Mouse (Mus musculus) neural tube, embryonic 13.5 days (tissue): Measurements from ENCODE around the gene Ppp1r12a. TPM values are rescaled to one million over a fixed set of nuclear protein-coding genes. Genes with fewer than 3 reads are reported as not detected.
A peak's percentile ranks its signal among the peaks of the same experiment; 100 is the strongest.

Experiments used
- ATAC-seq: fragments of 200-750 bp; cut with Nextera tagmentation; 2 replicates; pipeline ENCODE4 v1.8.0; 2017; ENCODE audit warnings: low read depth, mild to moderate bottlenecking, moderate TSS enrichment, moderate library complexity
- H3K27ac ChIP-seq: fragments of 300-500 bp; sonication (generic); replicated peaks from 2 replicates; pipeline ENCODE4 v1.5.1; 2015; ENCODE audit warnings: moderate library complexity, mild to moderate bottlenecking, inconsistent platforms
- H3K27me3 ChIP-seq: fragments of 300-500 bp; sonication (generic); 2 replicates; pipeline ENCODE4 v1.6.1; 2015; ENCODE audit warnings: mild to moderate bottlenecking, inconsistent platforms
- H3K36me3 ChIP-seq: fragments of 300-500 bp; sonication (generic); 2 replicates; pipeline ENCODE4 v1.6.1; 2015; ENCODE audit warnings: mild to moderate bottlenecking, inconsistent platforms
- H3K4me1 ChIP-seq: fragments of 300-500 bp; sonication (generic); replicated peaks from 2 replicates; pipeline ENCODE4 v1.6.1; 2015; ENCODE audit warnings: inconsistent platforms
- H3K4me2 ChIP-seq: fragments of 300-500 bp; sonication (generic); 2 replicates; pipeline ENCODE4 v1.6.1; 2015; ENCODE audit warnings: inconsistent platforms, mild to moderate bottlenecking, moderate library complexity
- H3K4me3 ChIP-seq: fragments of 300-500 bp; sonication (generic); 2 replicates; pipeline ENCODE4 v1.5.1; 2015; ENCODE audit warnings: mild to moderate bottlenecking, inconsistent platforms
- H3K9ac ChIP-seq: fragments of 300-500 bp; sonication (generic); 2 replicates; pipeline ENCODE4 v1.6.1; 2015; ENCODE audit warnings: moderate library complexity, mild to moderate bottlenecking, inconsistent platforms
- H3K9me3 ChIP-seq: fragments of 300-500 bp; sonication (generic); 2 replicates; pipeline ENCODE4 v1.6.1; 2016; ENCODE audit warnings: inconsistent platforms
- WGBS: fragments of 180-500 bp; shearing (Covaris S2); methylation state at CpG from one replicate; pipeline ENCODE4 v1.1.7; 2015; 5-methylcytosine and 5-hydroxymethylcytosine counted together
- polyA plus RNA-seq: library from polyadenylated mRNA; unstranded; fragments of >200 nt; fragmentation: Nextera tagmentation; extraction: Ambion mirVana; gene quantifications from 2 replicates; pipeline ENCODE4 v1.2.1, GENCODE M21; 2015

The Ppp1r12a gene
- polyA plus RNA-seq, 1 experiment from 2014 or later: 75.5 TPM

DNA sequence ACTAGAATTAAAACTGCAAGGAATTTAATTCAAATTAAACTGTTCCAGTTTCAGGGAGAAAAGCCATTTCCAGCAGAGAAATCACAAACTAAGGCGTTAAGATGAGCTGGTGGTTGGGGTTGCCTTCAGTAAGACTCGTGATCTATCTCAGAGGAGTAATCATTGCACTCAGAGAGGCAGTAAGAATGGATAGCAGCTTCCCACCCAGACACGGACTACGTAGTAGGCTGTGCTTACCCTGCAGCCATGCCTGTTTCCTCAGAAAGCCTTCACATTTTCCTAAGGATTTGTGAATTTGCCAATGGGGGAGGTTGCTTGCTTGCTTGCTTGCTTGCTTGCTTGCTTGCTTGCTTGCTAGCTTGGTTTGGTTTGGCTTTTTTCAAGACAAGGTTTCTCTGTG, 122.5 kb downstream of the Ppp1r12a start:
- Histone ChIP-seq H3K27ac (0 out of 2 replicates have a peak overlapping the region, but pooled peaks have one; percentile 28), H3K9me3 (no peaks in the 10 kb centered on the region), H3K4me3 (no peak overlapping the region), H3K4me1 (no peaks in the 10 kb centered on the region), H3K4me2 (no peak overlapping the region), H3K36me3 (peaks cover 12% of the 10 kb centered on the region), H3K27me3 (no peaks in the 10 kb centered on the region), H3K9ac (no peak overlapping the region)
- no peak for ATAC-seq
- WGBS: 68% methylated on average over 4 of the region's 4 CpGs

DNA sequence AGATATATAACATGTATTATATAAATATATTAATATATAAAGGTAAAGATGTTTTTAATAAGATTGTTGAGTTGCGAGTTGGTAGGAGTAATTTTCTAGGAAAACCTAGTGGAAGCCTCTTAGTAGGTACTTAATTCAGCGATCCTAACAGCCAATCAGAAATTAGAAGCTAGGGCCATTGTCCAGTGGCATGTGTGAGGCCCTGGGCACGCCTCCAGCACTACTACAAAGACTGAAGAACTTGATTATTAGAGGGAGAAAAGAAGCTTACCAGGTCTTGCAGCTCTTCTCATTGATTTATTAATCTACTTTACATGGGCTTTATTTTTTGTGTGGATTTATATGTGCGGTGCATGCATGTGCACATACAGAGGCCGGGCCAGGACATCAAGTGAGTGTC, 123.0 kb downstream of the Ppp1r12a start:
- no peak for ATAC-seq
- H3K27me3 ChIP-seq: no peaks in the 10 kb centered on the region
- no peak overlapping the region for H3K4me2 ChIP-seq
- no peak overlapping the region for H3K4me3 ChIP-seq
- H3K4me1 ChIP-seq: no peaks in the 10 kb centered on the region
- peaks cover 9% of the 10 kb centered on the region for H3K36me3 ChIP-seq
- H3K27ac ChIP-seq: no peak overlapping the region
- H3K9me3 ChIP-seq: no peaks in the 10 kb centered on the region
- 84% methylated on average over 5 of the region's 5 CpGs for WGBS
- no peak overlapping the region for H3K9ac ChIP-seq

DNA sequence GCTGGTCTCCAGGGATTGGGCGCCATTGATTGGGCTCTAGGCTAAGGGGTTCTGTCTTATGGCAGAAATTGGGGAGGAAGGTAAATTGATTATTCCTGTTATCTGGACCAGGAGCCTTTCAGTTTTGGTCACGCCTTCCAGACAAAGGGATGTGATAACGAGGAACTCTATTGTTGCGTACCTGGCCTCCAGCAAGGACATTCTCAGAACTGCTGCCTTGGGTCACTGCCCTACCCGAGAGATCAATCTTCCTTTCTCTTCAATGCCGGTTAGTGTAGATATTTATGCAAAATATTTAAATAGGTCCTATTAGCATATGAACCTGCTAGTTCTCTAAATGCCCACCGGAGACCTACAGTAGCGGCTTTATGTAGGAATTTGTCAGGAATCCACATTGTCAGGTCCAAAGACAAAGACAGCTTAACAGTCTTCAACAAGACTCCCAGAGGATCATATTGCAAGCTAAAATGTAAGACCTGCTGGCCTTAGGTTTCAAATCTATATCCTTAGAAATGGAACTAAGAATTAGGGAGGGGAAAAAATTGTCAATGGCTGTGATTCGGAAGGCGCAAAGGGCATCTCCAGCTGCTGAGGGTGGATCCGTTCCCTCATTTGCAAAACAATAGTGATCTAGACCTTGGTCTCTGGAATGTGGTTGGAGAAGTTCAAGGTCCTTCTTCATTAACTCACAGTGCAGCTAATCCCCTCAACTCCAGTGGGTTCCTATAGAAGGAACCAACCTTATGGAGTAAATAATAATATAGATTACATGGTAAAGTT, 124.9 kb downstream of the Ppp1r12a start:
- Histone ChIP-seq H3K27me3 (no peaks in the 10 kb centered on the region), H3K27ac (no peak overlapping the region), H3K4me1 (no peaks in the 10 kb centered on the region), H3K9me3 (no peaks in the 10 kb centered on the region), H3K4me2 (no peak overlapping the region), H3K4me3 (no peak overlapping the region), H3K9ac (no peak overlapping the region), H3K36me3 (no peaks in the 10 kb centered on the region)
- ATAC-seq: 0 out of 2 replicates have a peak, but pooled peaks have one; percentile 3
- 70% methylated on average over 11 of the region's 11 CpGs for WGBS

DNA sequence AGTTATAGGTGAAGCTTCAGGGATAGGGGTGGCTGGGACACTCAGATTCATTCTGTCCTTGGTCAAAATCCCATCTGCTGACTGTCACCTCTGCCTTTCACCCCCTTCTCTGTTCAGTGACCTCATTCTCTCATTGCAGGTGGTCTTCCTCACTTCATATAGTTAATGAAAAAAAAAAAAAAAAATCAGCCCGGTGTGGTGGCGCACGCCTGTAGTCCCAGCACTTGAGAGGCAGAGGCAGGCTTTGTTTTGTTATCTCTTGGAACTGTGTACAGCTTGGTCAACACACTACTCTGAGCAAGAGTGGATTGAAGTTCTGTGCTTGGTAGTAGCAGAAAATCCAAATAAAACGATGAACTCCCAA, 125.4 kb downstream of the Ppp1r12a start:
- no peak overlapping the region for H3K4me3 ChIP-seq
- 79% methylated on average over 4 of the region's 4 CpGs for WGBS
- no peak overlapping the region for H3K4me2 ChIP-seq
- H3K4me1 ChIP-seq: no peaks in the 10 kb centered on the region
- H3K36me3 ChIP-seq: no peaks in the 10 kb centered on the region
- no peaks in the 10 kb centered on the region for H3K9me3 ChIP-seq
- no peak overlapping the region for H3K9ac ChIP-seq
- ATAC-seq: 0 out of 2 replicates have a peak, but pooled peaks have one; percentile 26
- no peak overlapping the region for H3K27ac ChIP-seq
- no peaks in the 10 kb centered on the region for H3K27me3 ChIP-seq

DNA sequence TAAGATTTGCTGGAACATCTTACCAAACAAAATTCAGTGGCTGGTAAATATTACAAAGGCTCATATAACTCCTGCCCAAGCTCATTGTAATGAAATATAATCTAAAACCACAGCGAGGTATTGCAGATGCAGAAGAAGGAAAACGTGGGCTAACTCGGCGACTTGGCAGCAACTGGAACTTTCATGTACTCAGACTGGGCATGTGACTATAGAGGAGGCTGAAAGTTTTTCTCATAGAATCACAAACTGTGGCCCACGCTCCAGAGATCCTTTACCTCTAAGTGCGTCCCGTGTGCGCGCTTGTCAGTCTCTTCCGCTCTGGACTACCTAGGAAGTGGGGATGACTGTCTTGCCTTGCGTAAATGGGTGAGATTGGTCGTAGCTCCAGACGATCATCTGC, 128.1 kb downstream of the Ppp1r12a start:
- ATAC-seq: no peak
- WGBS: 97% methylated on average over 13 of the region's 13 CpGs
- Histone ChIP-seq H3K9me3 (no peaks in the 10 kb centered on the region), H3K4me3 (no peak overlapping the region), H3K36me3 (no peaks in the 10 kb centered on the region), H3K4me2 (no peak overlapping the region), H3K4me1 (no peaks in the 10 kb centered on the region), H3K27ac (no peak overlapping the region), H3K9ac (no peak overlapping the region), H3K27me3 (no peaks in the 10 kb centered on the region)

DNA sequence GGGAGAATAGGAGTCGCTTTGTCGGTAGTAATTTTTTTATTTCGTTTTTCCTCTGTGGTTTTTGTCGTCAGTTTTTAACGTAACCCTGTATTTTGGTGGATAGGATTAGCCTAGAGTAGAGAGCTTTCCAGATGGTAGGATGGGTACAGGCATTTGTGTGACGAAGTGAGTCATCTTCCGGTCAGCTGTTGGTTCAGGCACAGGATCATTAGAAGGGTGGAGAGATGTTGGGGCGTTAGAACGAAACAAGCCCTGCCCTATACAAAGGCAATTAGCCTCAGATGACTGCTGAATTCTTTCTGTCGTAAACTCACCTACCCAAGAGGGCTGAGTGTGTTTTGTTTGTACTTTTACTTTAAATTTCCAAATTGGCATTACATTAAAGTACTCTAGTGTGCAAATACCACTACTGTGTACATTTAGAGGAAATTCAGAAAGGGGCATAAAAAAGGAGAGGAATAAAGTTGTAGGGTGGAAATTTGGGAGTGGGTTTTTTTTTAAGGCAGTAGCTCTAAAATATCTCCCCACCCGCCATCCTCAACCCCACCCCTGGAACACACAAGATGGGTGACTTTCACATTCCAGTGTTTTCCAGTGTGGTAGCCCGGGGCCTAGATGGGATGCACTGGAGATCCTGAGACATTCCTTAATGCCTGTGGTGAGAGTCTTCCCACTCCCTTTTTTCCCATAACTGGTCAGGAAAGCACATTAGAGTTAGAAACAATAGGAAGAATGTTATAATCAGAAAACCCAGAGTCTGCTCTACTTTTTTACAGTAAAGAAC, 129.9 kb downstream of the Ppp1r12a start:
- H3K9me3 ChIP-seq: no peaks in the 10 kb centered on the region

DNA sequence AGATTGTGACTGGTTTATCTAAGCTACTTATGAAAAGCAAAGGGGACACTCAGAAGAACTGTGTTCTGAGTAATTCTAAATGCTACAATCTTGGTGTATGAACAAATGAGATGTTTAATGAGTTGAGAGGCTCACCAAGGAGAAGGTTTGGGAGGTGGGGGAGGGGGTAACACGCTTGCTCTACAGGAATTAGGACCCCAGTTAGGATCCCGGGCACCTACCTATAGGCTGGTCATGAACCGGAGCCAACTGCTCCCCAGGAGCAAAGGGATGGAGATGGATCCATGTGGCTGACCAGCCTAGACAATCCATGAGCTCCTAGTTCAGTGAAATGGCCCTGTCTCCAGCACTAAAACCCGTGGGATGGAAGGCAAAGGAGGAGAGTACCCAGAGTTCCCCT, 130.7 kb downstream of the Ppp1r12a start:
- H3K4me1 ChIP-seq: no peaks in the 10 kb centered on the region
- no peak for ATAC-seq
- H3K27ac ChIP-seq: no peak overlapping the region
- H3K4me3 ChIP-seq: no peak overlapping the region
- 79% methylated on average over 4 of the region's 4 CpGs for WGBS
- H3K36me3 ChIP-seq: no peaks in the 10 kb centered on the region
- no peak overlapping the region for H3K9ac ChIP-seq
- no peaks in the 10 kb centered on the region for H3K9me3 ChIP-seq
- no peak overlapping the region for H3K4me2 ChIP-seq
- H3K27me3 ChIP-seq: no peaks in the 10 kb centered on the region

More for the DNA sequence above, 129.9 kb downstream of the Ppp1r12a start:
- Histone ChIP-seq H3K4me3 (no peak overlapping the region), H3K4me2 (no peak overlapping the region), H3K27ac (no peak overlapping the region), H3K27me3 (no peaks in the 10 kb centered on the region), H3K4me1 (no peaks in the 10 kb centered on the region), H3K36me3 (no peaks in the 10 kb centered on the region), H3K9ac (no peak overlapping the region)
- no peak for ATAC-seq
- WGBS: 77% methylated on average over 12 of the region's 12 CpGs

DNA sequence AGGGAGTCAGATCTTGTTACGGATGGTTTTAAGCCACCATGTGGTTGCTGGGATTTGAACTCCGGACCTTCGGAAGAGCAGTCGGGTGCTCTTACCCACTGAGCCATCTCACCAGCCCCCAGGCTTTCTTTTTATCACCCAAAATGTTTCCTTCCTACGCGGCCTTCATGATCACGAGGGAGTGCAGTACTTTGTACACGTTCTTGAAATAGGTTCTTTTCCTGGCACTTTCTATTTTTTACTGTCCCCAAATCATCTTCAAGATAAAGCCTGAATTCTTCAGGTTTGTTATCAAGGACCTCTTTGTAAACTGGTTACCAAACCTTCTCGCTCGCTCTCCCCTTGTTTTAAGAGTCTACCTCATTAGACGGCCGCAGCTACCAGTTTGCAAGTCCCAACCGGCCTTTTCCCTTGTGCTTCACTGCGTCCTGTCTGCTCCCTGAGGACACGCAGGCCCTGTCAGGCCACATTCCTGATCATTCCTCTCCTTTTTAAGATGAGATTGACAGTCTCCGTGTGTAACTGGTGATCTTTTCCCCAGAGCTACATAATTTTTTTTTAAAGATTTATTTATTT, 131.7 kb downstream of the Ppp1r12a start:
- Histone ChIP-seq H3K4me1 (no peaks in the 10 kb centered on the region), H3K27me3 (no peaks in the 10 kb centered on the region), H3K9me3 (no peaks in the 10 kb centered on the region), H3K4me2 (no peak overlapping the region), H3K36me3 (no peaks in the 10 kb centered on the region), H3K27ac (no peak overlapping the region), H3K9ac (no peak overlapping the region), H3K4me3 (no peak overlapping the region)
- 92% methylated on average over 16 of the region's 16 CpGs for WGBS
- no peak for ATAC-seq

DNA sequence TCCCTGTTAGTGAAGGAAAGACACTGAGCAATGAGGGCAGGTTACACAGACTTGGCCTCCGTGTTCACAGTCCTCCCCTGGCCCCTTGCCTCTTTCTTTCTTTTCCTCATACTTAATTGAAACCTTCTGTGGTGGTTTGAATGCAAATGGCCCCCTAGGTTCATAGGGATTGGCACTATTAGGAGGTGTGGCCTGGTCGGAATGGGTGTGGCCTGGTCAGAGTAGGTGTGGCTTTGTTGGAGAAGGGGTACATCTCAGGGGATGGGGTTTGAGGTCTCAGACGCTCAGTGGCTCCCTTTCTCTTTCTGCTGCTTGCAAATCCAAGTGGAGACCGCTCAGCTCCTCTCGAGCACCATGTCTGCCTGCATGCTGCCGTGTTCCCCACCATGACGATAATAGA, 132.8 kb downstream of the Ppp1r12a start:
- H3K4me2 ChIP-seq: no peak overlapping the region
- no peak overlapping the region for H3K9ac ChIP-seq
- no peak overlapping the region for H3K27ac ChIP-seq
- WGBS: 80% methylated on average over 7 of the region's 7 CpGs
- H3K9me3 ChIP-seq: no peaks in the 10 kb centered on the region
- H3K27me3 ChIP-seq: no peaks in the 10 kb centered on the region
- no peak overlapping the region for H3K4me3 ChIP-seq
- H3K36me3 ChIP-seq: no peaks in the 10 kb centered on the region
- ATAC-seq: no peak
- H3K4me1 ChIP-seq: no peaks in the 10 kb centered on the region

DNA sequence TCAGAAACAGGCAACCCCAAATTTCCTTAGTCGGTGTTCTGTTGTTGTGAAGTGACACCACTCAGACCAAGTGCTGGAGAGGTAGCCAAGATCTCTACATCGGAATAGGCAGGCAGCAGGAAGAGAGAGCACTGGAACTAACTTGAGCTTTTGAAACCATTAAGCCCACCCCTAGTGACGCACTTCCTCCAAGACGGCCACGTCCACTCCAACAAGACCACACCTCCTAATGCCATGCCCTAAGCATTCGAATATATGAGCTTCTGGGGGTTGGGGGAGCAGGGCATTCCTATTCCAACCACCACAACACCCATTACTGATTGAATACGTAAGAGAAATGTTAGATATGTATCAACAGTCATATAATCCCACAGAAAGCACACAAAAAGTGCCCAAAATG, 134.5 kb downstream of the Ppp1r12a start:
- Histone ChIP-seq H3K4me1 (peaks cover 2% of the 10 kb centered on the region; the same call in 1 of the 2 replicates), H3K9me3 (no peaks in the 10 kb centered on the region), H3K27ac (no peak overlapping the region), H3K4me2 (no peak overlapping the region), H3K9ac (no peak overlapping the region), H3K27me3 (no peaks in the 10 kb centered on the region), H3K36me3 (no peaks in the 10 kb centered on the region), H3K4me3 (no peak overlapping the region)
- 91% methylated on average over 7 of the region's 7 CpGs for WGBS
- ATAC-seq: no peak

DNA sequence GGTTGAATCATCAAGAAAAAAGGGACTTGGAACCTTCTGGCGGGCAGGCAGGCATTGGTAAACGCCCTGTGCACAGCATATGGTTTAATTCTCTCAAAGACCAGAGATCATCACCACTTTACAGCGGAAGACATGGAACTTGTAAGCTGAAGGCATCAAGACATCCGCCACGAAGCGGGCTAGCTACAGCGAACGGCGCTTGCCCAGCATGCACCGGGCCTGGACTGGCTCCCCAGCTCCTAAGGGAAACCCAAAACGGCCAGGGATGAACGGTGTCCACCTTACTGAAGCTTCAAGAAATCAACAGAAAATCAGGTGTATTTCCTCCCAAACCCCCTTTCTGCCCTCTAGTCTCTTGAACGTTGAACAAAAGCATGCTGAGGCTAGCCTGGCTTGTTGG, 136.3 kb downstream of the Ppp1r12a start:
- H3K4me2 ChIP-seq: no peak overlapping the region
- no peak overlapping the region for H3K27ac ChIP-seq
- ATAC-seq: no peak
- 94% methylated on average over 13 of the region's 13 CpGs for WGBS
- no peaks in the 10 kb centered on the region for H3K27me3 ChIP-seq
- no peaks in the 10 kb centered on the region for H3K36me3 ChIP-seq
- H3K9me3 ChIP-seq: no peaks in the 10 kb centered on the region
- H3K4me1 ChIP-seq: peaks cover 2% of the 10 kb centered on the region; the same call in 1 of the 2 replicates
- no peak overlapping the region for H3K9ac ChIP-seq
- H3K4me3 ChIP-seq: no peak overlapping the region

DNA sequence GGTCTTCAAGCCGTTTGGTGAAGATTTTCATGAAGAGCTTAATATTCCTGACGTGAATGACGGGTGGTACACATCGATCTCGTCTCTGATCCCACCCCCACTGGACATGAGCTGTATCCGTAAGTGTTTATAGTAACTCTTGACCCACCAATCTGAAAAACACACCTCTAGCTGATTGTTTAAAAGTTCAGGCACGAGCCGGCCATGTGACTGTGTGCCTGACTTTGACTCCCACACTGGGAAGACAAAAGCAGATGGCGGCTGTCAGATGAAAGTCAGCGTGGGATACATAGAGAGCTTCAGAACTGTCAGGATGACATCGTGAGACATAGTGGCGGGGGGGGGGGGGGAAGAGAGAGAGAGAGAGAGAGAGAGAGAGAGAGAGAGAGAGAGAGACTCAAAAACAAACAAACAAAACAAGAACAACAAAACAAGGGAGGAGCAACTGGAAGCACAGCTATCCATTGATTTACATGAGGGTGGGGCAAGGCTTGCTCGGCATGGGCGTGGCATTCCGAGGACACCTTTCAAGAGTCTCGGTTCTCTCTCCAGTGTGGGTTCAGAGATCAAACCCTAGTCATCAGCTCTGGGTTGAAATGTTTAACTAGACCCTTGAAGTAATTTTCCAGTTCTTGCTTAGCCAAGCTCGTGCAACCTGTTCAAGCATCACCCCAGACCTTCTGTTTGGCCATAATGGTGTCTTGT, 137.0 kb downstream of the Ppp1r12a start:
- 84% methylated on average over 17 of the region's 17 CpGs for WGBS
- H3K4me2 ChIP-seq: no peak overlapping the region
- H3K4me1 ChIP-seq: peaks cover 2% of the 10 kb centered on the region; the same call in 1 of the 2 replicates
- H3K9me3 ChIP-seq: no peaks in the 10 kb centered on the region
- no peaks in the 10 kb centered on the region for H3K36me3 ChIP-seq
- H3K27ac ChIP-seq: no peak overlapping the region
- no peak overlapping the region for H3K4me3 ChIP-seq
- no peak for ATAC-seq
- no peak overlapping the region for H3K9ac ChIP-seq
- no peaks in the 10 kb centered on the region for H3K27me3 ChIP-seq
